Mouse (Mus musculus): ENCODE data around the gene Ubald1. TPM values are rescaled to one million over a fixed set of nuclear protein-coding genes. Genes with fewer than 3 reads are reported as not detected.
A peak's percentile ranks its signal among the peaks of the same experiment; 100 is the strongest.

Gene Ubald1
- polyA plus RNA-seq, 1 experiment from 2014 or later, result 30.2 TPM

DNA sequence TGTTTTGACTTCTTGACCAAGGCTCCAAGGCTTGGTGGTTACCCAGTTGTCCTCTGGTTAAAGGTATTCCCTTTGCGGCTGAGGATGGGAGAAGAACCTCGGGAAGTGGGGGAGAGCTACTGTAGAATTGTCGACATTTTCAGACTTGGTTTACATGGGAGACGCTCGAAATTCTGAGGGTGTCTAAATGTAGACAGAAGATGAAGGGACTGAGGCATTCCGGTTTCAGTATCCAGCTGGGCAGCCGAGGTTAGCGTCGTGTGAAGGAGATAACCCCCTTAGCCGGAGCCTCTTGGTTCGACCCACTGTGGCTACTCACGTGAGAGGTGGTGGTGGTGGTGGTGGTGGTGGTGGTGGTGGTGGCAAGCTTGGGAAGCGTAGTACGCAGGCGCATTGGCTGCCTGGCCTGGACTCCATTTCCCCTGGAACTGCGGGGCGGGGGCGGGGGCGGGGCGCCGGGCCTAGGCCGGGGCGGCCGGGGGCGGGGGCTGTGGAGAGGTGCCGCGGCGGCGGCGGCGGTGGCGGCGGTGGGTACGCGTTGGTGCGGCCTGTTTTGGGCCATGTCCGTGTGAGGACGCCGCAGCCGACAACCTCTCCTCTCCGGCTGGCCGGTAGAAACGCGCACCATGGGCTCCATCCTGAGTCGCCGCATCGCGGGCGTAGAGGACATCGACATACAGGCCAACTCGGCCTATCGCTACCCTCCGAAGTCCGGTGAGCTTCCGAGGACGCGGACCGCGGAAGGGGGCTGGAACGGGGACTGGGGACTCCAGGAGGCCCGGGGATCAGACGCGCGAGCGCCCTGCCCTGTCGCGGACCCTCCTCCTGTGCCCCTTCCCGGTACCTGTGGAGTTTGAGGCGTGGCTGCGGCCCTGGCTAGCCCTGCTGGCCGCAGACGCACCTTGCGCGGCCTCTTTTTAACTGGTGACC, 5.9 kb upstream of the Ubald1 start, which contains the start of gene Mgrn1:
Gene Mgrn1 (plus strand): TSS at position 490 of the 930 bp plus-strand sequence.
- TF ChIP-seq CTCF (IDR thresholded peaks at IDR 0.05), result no peak
- POLR2A ChIA-PET, result interaction anchor here (0.6 to 2.9 kb wide), 2 partner anchors 27 to 238 kb away, joined by 3 to 8 read pairs; no protein-coding TSS in a partner anchor
- CTCF ChIA-PET, result interaction anchor here (0.9 to 4.7 kb wide), 2 partner anchors 21 to 27 kb away, joined by 3 to 24 read pairs; no protein-coding TSS in a partner anchor

DNA sequence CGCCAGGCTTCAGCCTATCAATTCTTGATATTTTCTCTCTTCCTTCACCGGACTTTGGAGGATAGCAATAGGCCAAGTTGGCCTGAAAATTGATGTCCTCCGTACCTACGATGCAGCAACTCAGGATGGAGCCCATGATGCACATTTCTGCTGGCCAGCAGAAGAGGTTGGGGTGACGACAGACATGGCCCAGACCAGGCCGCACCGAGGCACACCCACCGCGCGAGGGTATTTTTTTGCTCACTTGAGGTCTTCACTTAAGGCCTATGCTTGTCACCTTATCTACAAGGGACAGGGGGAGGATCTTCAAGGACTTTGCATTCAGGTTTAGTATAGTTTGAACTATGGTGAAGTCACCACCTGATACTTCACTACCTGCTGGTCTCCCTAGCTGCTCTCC, 4.8 kb upstream of the Ubald1 start:
- DNase-seq (ENCODE audit: low read depth, low spot score), result no peak
- ATAC-seq, result no peak
- in situ Hi-C loops (cut with MboI; ENCODE audit: low pct_unique_long_range_greater_than_20kb), result no loop called here
- TF ChIP-seq CTCF (IDR thresholded peaks at IDR 0.05), result no peak
- CTCF ChIA-PET, result interaction anchor here (0.9 to 1.5 kb wide), 2 partner anchors 22 to 29 kb away, joined by 3 to 9 read pairs; no protein-coding TSS in a partner anchor
- POLR2A ChIA-PET, result interaction anchor here (2.9 kb wide), 1 partner anchor 28 kb away, joined by 8 read pairs; no protein-coding TSS in a partner anchor
- no peaks in the 10 kb centered on the region for H3K27me3 ChIP-seq

More for the DNA sequence above, 5.9 kb upstream of the Ubald1 start, which contains the start of gene Mgrn1:
- peak; percentile 67 for DNase-seq (ENCODE audit: low read depth, low spot score)
- peak; percentile 52 for ATAC-seq
- in situ Hi-C loops (cut with MboI; ENCODE audit: low pct_unique_long_range_greater_than_20kb), result no loop called here
- no peaks in the 10 kb centered on the region for H3K27me3 ChIP-seq

DNA sequence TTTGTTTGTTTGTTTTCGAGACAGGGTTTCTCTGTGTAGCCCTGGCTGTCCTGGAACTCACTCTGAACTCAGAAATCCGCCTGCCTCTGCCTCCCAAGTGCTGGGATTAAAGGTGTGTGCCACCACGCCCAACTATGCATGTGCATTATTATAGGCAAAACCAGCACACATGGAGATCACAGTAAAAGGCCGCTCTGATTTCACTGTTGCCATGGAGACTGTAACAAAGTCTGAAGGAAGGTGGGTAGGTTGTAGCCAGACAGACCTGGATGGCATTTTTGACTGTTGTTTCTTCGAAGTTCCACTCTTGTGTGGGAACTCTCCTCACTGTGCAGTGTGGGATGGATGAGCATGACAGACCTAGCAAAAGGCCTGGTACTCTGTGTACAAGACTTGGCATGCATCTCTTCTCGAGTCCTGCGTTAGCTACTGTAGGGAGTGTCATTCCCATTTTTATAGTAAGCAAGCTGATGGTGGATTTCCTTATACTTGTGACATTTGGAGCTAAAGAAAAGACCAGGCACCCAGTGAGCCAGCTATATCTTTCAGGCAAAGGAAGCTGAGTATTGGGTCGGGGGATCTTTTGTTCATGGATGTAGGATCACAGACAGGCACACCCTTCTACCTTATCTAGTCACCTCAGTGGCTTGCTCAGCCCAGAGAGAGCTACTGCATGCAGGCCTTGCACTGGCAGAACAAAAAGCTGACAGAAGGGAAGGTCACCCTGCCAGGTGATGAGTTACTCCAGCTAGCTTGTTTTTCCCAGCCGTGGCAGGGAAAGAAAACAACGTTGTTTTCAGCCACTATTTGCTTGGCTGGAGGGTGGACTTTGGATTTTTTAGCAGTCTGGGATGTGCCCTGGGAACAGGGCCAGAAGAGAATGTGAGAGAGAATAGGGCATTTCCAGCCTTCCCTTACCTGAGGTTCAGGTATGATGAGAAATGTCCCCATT, 1.6 kb upstream of the Ubald1 start:
- no peak for TF ChIP-seq CTCF (IDR thresholded peaks at IDR 0.05)
- ChIA-PET CTCF (interaction anchor here (0.9 to 3.6 kb wide), 2 partner anchors 32 to 274 kb away, joined by 3 to 18 read pairs; no protein-coding TSS in a partner anchor), POLR2A (interaction anchor here (0.8 to 1.4 kb wide), 2 partner anchors 8 to 14 kb away, joined by 4 to 9 read pairs; no protein-coding TSS in a partner anchor)
- ATAC-seq (no peak), DNase-seq (ENCODE audit: low read depth, low spot score) (no peak)
- in situ Hi-C loops (cut with MboI; ENCODE audit: low pct_unique_long_range_greater_than_20kb), result no loop called here
- H3K27me3 ChIP-seq, result no peaks in the 10 kb centered on the region

DNA sequence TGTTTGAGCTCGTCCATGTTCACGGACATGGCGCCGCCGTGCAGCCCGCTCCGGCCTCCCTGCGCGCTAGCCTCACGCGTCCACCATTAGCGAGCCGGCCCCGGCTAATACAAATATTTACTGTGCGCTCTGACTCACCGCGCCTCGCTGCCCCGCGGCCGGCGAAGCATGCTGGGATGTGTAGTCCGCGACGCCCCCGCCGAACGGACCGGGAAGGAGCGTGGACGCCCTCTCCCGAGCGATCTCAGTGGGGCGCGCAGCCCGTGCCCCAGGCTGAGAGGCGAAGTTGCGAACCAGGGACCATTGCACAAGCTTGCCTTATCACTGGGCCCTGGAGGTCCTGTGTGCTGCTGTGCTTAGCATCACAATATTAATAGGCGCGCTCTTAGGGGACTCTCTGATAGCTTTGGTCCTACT, 399 bp downstream of the Ubald1 start:
- in situ Hi-C loops (cut with MboI; ENCODE audit: low pct_unique_long_range_greater_than_20kb), result no loop called here
- ChIA-PET CTCF (interaction anchor here (3.6 kb wide), 1 partner anchor 34 kb away, joined by 18 read pairs; no protein-coding TSS in a partner anchor), POLR2A (interaction anchor here (0.6 to 1.9 kb wide), 7 partner anchors 12 to 89 kb away, joined by 3 to 8 read pairs (median 3); no protein-coding TSS in a partner anchor)
- no peaks in the 10 kb centered on the region for H3K27me3 ChIP-seq
- DNase-seq (ENCODE audit: low read depth, low spot score) (no peak), ATAC-seq (peak; percentile 60)
- no peak for TF ChIP-seq CTCF (IDR thresholded peaks at IDR 0.05)

DNA sequence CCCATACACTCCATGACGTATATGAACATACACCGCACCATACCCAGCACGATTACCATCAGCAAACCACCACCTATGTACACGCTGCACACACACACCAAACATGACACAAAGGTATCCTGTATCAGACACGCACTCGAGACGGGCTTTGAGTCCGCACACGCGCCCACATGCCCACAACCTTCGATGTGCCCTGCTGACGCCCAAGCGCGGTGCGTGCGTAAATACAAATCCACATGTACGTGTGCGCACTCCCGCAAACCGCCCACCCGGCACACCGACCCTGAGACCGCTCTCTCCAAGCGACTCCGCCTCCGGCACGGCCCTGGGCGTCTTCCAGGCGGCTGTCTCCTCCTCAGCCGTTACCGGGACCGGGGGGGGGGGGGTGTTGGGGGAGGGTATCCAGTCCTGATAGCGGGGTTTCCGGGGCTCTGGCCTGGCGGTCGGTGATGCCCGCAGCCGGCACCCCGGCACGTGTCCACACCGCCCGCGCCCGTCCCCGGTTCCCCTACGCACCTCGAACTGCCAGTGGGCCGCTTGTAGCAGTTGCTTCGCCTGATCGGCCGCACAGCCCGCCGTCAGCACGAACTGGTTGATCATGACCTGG, 911 bp downstream of the Ubald1 start:
- H3K27me3 ChIP-seq, result no peaks in the 10 kb centered on the region
- CTCF ChIA-PET, result interaction anchor here (3.6 kb wide), 1 partner anchor 34 kb away, joined by 18 read pairs; no protein-coding TSS in a partner anchor
- in situ Hi-C loops (cut with MboI; ENCODE audit: low pct_unique_long_range_greater_than_20kb), result no loop called here
- POLR2A ChIA-PET, result interaction anchor here (1.0 to 1.9 kb wide), 3 partner anchors 11 to 49 kb away, joined by 3 to 8 read pairs (median 3); no protein-coding TSS in a partner anchor
- ATAC-seq, result peak; percentile 8
- no peak for TF ChIP-seq CTCF (IDR thresholded peaks at IDR 0.05)
- DNase-seq (ENCODE audit: low read depth, low spot score), result no peak

DNA sequence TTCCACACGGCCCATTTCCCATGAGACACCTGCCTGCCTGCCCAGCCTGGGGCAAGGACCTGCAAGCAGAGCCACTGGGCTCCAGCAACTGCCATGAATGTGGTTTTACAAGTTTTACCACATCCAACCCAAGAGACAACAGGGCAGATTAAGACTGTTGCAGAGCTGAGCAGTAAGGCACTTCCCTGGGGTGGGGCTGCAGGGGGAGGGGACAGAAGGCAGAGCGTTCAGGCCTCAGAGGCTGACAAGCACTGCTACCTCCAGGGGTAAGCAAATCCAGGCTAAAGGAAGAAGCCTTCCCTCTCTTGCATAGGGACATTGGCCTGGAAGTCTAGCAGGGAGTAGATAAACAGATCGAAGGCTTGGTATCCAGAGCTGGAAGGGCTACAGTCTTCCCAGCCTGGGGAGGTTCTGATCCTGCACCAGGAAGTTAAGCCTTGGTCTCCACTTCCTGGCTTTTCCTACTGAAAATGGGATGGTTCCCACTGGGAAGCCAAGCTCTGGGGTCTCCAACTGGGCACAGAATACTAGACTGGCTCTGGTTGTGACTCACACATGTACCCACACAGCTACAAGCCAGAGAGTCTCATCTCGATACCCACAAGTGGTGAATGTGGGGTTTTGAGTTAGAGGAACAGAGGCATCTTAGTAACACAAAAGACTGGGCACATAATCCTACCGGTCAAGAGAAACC, 1.8 kb downstream of the Ubald1 start:
- no peaks in the 10 kb centered on the region for H3K27me3 ChIP-seq
- ChIA-PET CTCF (interaction anchor here (1.5 to 1.8 kb wide), 2 partner anchors 13 to 35 kb away, joined by 5 to 6 read pairs; no protein-coding TSS in a partner anchor), POLR2A (interaction anchor here (0.6 to 1.0 kb wide), 5 partner anchors 9 to 144 kb away, joined by 3 to 6 read pairs (median 3); no protein-coding TSS in a partner anchor)
- ATAC-seq, result no peak
- no peak for DNase-seq (ENCODE audit: low read depth, low spot score)
- TF ChIP-seq CTCF (IDR thresholded peaks at IDR 0.05), result no peak
- in situ Hi-C loops (cut with MboI; ENCODE audit: low pct_unique_long_range_greater_than_20kb), result no loop called here

DNA sequence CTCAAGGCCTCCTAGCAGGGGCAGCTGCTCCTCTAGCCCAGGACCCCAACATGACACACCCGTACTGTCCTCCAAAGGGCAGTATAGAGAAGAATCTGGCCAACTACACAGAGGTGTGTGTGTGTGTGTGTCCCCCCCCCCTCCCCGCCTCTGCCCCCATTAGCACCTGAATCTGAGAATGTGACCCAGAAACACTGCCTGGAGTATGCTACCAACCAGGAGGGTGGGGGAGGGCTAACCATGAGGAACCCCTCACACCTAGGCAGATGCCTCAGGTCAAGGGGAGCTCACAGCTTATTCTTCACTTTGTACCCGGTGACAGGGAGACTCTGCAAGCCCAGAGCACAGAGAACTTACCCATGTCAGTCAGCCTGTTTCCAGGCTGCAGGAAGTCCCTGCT, 2.4 kb downstream of the Ubald1 start:
- ChIA-PET POLR2A (interaction anchor here (0.9 to 1.0 kb wide), 4 partner anchors 10 to 41 kb away, joined by 3 to 6 read pairs (median 3); no protein-coding TSS in a partner anchor), CTCF (interaction anchor here (1.5 to 1.8 kb wide), 2 partner anchors 12 to 36 kb away, joined by 5 to 6 read pairs; no protein-coding TSS in a partner anchor)
- in situ Hi-C loops (cut with MboI; ENCODE audit: low pct_unique_long_range_greater_than_20kb), result no loop called here
- ATAC-seq (no peak), DNase-seq (ENCODE audit: low read depth, low spot score) (no peak)
- no peak for TF ChIP-seq CTCF (IDR thresholded peaks at IDR 0.05)
- H3K27me3 ChIP-seq, result no peaks in the 10 kb centered on the region

DNA sequence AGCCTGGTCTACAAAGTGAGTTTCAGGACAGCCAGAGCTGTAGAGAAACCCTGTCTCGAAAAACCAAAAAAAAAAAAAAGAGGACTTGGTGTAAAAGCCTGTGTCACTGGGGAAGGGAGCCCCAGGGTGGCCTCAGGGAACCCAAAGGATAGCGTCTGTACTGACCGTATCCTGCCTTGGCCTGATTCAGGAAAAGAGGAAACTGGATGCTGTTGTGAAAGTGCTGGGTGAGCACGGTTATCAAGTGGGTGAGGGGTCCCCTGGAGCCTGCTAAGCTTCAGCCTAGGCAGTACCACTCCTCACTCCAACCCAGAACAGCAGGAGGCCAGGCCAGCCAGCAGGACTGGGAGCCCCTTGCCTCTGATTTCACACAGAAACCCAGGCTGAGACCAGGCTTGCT, 2.9 kb downstream of the Ubald1 start:
- in situ Hi-C loops (cut with MboI; ENCODE audit: low pct_unique_long_range_greater_than_20kb), result no loop called here
- CTCF ChIA-PET, result interaction anchor here (1.5 to 1.8 kb wide), 3 partner anchors 12 to 36 kb away, joined by 4 to 6 read pairs (median 5); no protein-coding TSS in a partner anchor
- POLR2A ChIA-PET, result interaction anchor here (0.9 kb wide), 3 partner anchors 12 to 42 kb away, joined by 3 to 6 read pairs (median 3); no protein-coding TSS in a partner anchor
- no peaks in the 10 kb centered on the region for H3K27me3 ChIP-seq
- no peak for ATAC-seq
- DNase-seq (ENCODE audit: low read depth, low spot score), result no peak
- no peak for TF ChIP-seq CTCF (IDR thresholded peaks at IDR 0.05)

Measured in Patski (cell line).